Comparison of ENCODE assay signal across 10 mouse cellular contexts in the genomic region with DNA sequence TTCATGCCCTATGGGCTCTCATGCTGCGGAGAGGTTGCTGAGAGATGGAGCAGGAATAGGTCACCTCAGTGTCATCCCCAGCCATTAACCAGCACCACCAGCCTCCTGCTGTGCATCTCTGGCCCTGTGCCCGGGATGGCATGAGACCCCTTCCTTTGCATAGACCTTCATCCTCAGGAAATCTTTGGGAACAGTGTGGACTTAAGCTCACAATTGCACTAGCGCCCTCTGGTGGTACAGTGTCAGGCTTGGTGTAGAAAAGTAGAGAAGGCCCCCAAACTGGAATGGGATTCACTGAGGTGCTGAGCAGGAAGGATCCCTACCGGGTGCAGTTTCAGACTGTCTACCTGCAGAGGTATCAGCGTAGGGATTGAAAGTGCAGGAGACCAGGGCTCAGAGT.
DNase-seq lines count a peak whose midpoint lies in the region; ATAC-seq and TF ChIP-seq lines count a peak whose summit lies in the region.
"Had no signal": no experiment of that assay in that cellular context is flagged by ENCODE, and none has a peak within 500 bp of the region (broad histone marks: within the 10 kb centered on the region; RNA-seq: fewer than 3 reads in every experiment).

No protein-coding gene starts in this region.

- no peak overlapping the region for H3K27ac ChIP-seq in midbrain, embryonic 11.5 days (ENCODE audit: low read depth, low read length)
- no peak overlapping the region for H3K27ac ChIP-seq in midbrain, embryonic 13.5 days
- no peak overlapping the region for H3K27ac ChIP-seq in forebrain, embryonic 14.5 days (ENCODE audit: low read depth, low read length)
- H3K27ac ChIP-seq in intestine, postnatal 0 days (ENCODE audit: low read depth, low read length), result no peak overlapping the region
- H3K27ac ChIP-seq: embryonic facial prominence, embryonic 13.5 days had no signal

- H3K9ac ChIP-seq in midbrain, embryonic 11.5 days (ENCODE audit: low read length), result no peak overlapping the region
- H3K9ac ChIP-seq in midbrain, embryonic 13.5 days (replicated peaks), result no peak overlapping the region
- H3K9ac ChIP-seq in forebrain, embryonic 14.5 days (ENCODE audit: low read length), result no peak overlapping the region
- H3K9ac ChIP-seq in intestine, postnatal 0 days (ENCODE audit: low read depth, low read length), result no peak overlapping the region
- H3K9ac ChIP-seq: embryonic facial prominence, embryonic 13.5 days had no signal

- peak; percentile 85 for TF ChIP-seq CTCF in intestine, postnatal 0 days (IDR thresholded peaks at IDR 0.05; ENCODE audit: low read depth)

- H3K4me3 ChIP-seq in midbrain, embryonic 11.5 days (ENCODE audit: low read depth, low read length), result no peak overlapping the region
- no peak overlapping the region for H3K4me3 ChIP-seq in midbrain, embryonic 13.5 days (replicated peaks)
- H3K4me3 ChIP-seq in forebrain, embryonic 14.5 days (ENCODE audit: low read depth, low read length), result no peak overlapping the region
- H3K4me3 ChIP-seq in intestine, postnatal 0 days (ENCODE audit: low read depth, low read length), result no peak overlapping the region
- H3K4me3 ChIP-seq: embryonic facial prominence, embryonic 13.5 days; myocyte had no signal

- no peaks in the 10 kb centered on the region for H3K36me3 ChIP-seq in midbrain, embryonic 11.5 days (ENCODE audit: control insufficient read depth, insufficient read depth, low read length)
- H3K36me3 ChIP-seq in midbrain, embryonic 13.5 days, result no peaks in the 10 kb centered on the region
- no peaks in the 10 kb centered on the region for H3K36me3 ChIP-seq in forebrain, embryonic 14.5 days (ENCODE audit: control insufficient read depth, insufficient read depth, low read length)
- H3K36me3 ChIP-seq in intestine, postnatal 0 days (ENCODE audit: control insufficient read depth, insufficient read depth), result no peaks in the 10 kb centered on the region
- H3K36me3 ChIP-seq: embryonic facial prominence, embryonic 13.5 days had no signal

- WGBS in midbrain, embryonic 11.5 days, result 32% methylated on average over 5 of the region's 5 CpGs
- 42% methylated on average over 5 of the region's 5 CpGs for WGBS in midbrain, embryonic 13.5 days
- WGBS in forebrain, embryonic 14.5 days, result 33% methylated on average over 5 of the region's 5 CpGs
- 36% methylated on average over 5 of the region's 5 CpGs for WGBS in intestine, postnatal 0 days

- peak; percentile 57; the same call in 1 of the 2 replicates for ATAC-seq in midbrain, embryonic 11.5 days (ENCODE audit: low FRiP score)
- ATAC-seq in midbrain, embryonic 13.5 days, result no peak
- ATAC-seq in forebrain, embryonic 14.5 days, result no peak; the same call in 1 of the 2 replicates
- ATAC-seq in intestine, postnatal 0 days, result no peak

- peak; percentile 95 for DNase-seq in midbrain, embryonic 11.5 days (ENCODE audit: low spot score, missing footprints)
- peak; percentile 61 for DNase-seq in c-Kit-positive CD71-negative TER-119-negative erythroid progenitor cells, embryonic 14.5 days (ENCODE audit: low read depth)
- DNase-seq in forebrain, embryonic 14.5 days (ENCODE audit: low spot score), result peak; percentile 74
- peak; percentile 43 to 70 for DNase-seq in left cerebral cortex, postnatal 36 days (ENCODE audit: low spot score in 2 of 2)
- DNase-seq in naive thymus-derived CD4-positive, alpha-beta T cell, adult 2 months (ENCODE audit: low read depth), result peak; percentile 73
- DNase-seq in thymus, postnatal 10 days (ENCODE audit: low spot score in 2 of 2), result peak; percentile 19 to 69

- peaks cover 8% of the 10 kb centered on the region; the same call in 1 of the 2 replicates for H3K4me1 ChIP-seq in midbrain, embryonic 11.5 days (ENCODE audit: control insufficient read depth, insufficient read depth, low read length)
- peaks cover 12% of the 10 kb centered on the region for H3K4me1 ChIP-seq in midbrain, embryonic 13.5 days (replicated peaks)
- H3K4me1 ChIP-seq in forebrain, embryonic 14.5 days (ENCODE audit: control insufficient read depth, insufficient read depth, low read length), result peaks cover 5% of the 10 kb centered on the region; the same call in 1 of the 2 replicates
- H3K4me1 ChIP-seq in intestine, postnatal 0 days (replicated peaks; ENCODE audit: control insufficient read depth, insufficient read depth, low read length), result no peaks in the 10 kb centered on the region

- H3K4me2 ChIP-seq in midbrain, embryonic 11.5 days, result no peak overlapping the region
- no peak overlapping the region for H3K4me2 ChIP-seq in midbrain, embryonic 13.5 days (replicated peaks)
- H3K4me2 ChIP-seq in forebrain, embryonic 14.5 days (ENCODE audit: low read length), result no peak overlapping the region
- no peak overlapping the region for H3K4me2 ChIP-seq in intestine, postnatal 0 days (replicated peaks; ENCODE audit: low read depth)
- H3K4me2 ChIP-seq: embryonic facial prominence, embryonic 13.5 days had no signal

- intact Hi-C loops in left cerebral cortex, postnatal 36 days (cut with DNase I), result loop anchor here (5.0 kb wide), 1 partner anchor 297 kb away; no protein-coding TSS in a partner anchor

- no peaks in the 10 kb centered on the region for H3K9me3 ChIP-seq in midbrain, embryonic 11.5 days (ENCODE audit: control insufficient read depth, low read length)
- no peaks in the 10 kb centered on the region for H3K9me3 ChIP-seq in midbrain, embryonic 13.5 days
- H3K9me3 ChIP-seq in forebrain, embryonic 14.5 days (replicated peaks; ENCODE audit: control insufficient read depth, low read length), result no peaks in the 10 kb centered on the region
- H3K9me3 ChIP-seq in intestine, postnatal 0 days (ENCODE audit: control insufficient read depth), result no peaks in the 10 kb centered on the region
- H3K9me3 ChIP-seq: embryonic facial prominence, embryonic 13.5 days had no signal

- no peaks in the 10 kb centered on the region for H3K27me3 ChIP-seq in midbrain, embryonic 11.5 days (ENCODE audit: control insufficient read depth, insufficient read depth, low read length)
- H3K27me3 ChIP-seq in midbrain, embryonic 13.5 days, result no peaks in the 10 kb centered on the region
- no peaks in the 10 kb centered on the region for H3K27me3 ChIP-seq in forebrain, embryonic 14.5 days (replicated peaks; ENCODE audit: control insufficient read depth, insufficient read depth, low read length)
- no peaks in the 10 kb centered on the region for H3K27me3 ChIP-seq in intestine, postnatal 0 days (replicated peaks; ENCODE audit: control insufficient read depth, insufficient read depth, low read length)

Comparison
In these comparisons a context has a peak if more than half of its experiments do, and no peak if none do; other contexts are left out.
1. DNase-seq: peak in every context shown above with its lines; median percentile 95 in midbrain, embryonic 11.5 days; 74 in forebrain, embryonic 14.5 days; 73 in naive thymus-derived CD4-positive, alpha-beta T cell, adult 2 months; 61 in c-Kit-positive CD71-negative TER-119-negative erythroid progenitor cells, embryonic 14.5 days; 56 in left cerebral cortex, postnatal 36 days; 44 in thymus, postnatal 10 days.